21 mouse cellular contexts compared by ENCODE assay signal in the genomic region with DNA sequence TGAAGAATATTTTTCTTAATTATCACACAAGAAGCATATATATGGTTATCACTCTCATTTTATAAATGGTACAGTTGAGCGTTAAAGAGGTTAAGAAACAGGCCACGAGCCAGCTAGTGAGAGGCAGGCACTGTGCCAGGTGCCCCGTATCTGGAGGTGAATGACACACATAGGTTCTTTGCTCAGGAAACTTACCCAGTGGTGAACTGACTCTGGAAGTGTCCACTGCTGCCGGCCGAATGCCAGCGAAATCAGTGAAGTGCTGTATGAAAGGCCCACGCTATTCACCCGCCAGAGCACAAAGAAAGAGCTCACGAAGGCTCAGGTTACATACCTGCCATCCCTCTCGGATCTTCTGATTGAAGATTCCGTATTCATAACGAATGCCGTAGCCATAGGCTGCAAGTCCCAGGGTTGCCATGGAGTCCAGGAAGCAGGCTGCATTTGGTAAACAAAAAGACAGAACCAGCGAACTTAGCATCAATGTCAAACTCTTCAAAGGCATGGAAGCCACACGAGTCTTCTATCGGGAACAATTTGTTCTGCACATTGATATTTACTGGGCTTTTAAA. TPM values are rescaled to one million over a fixed set of nuclear protein-coding genes. Genes with fewer than 3 reads are reported as not detected.
DNase-seq lines count a peak whose midpoint lies in the region; ATAC-seq and TF ChIP-seq lines count a peak whose summit lies in the region.
"Had no signal": no experiment of that assay in that cellular context is flagged by ENCODE, and none has a peak within 500 bp of the region (broad histone marks: within the 10 kb centered on the region; RNA-seq: fewer than 3 reads in every experiment).

No protein-coding gene starts in this region.

- no peak for TF ChIP-seq CTCF in kidney, adult 2 months (conservative IDR thresholded peaks at IDR 0.05; ENCODE audit: insufficient read depth, insufficient read length, low read depth, low read length)

- 64% methylated on average over 16 of the region's 16 CpGs for WGBS in kidney, adult 2 months
- WGBS in lung, embryonic 16.5 days, result 44% methylated on average over 16 of the region's 16 CpGs

- no peak for TF ChIP-seq POLR2A in kidney, adult 2 months (IDR thresholded peaks at IDR 0.05; ENCODE audit: low read depth, low read length)

- H3K4me3 ChIP-seq in kidney, adult 2 months (ENCODE audit: insufficient read depth, low read depth, low read length), result no peak overlapping the region
- H3K4me3 ChIP-seq in lung, embryonic 16.5 days (ENCODE audit: low read length), result no peak overlapping the region
- H3K4me3 ChIP-seq: liver, embryonic 12.5 days; neural tube, embryonic 12.5 days had no signal

- DNase-seq in cerebellum, postnatal 10 days, result peak; percentile 43 to 52
- peak; percentile 27 for DNase-seq in kidney, adult 2 months
- no peak for DNase-seq in kidney, adult 11 months
- no peak for DNase-seq in lung, postnatal 36 days
- peak; percentile 17 for DNase-seq in lung, postnatal 10 days
- DNase-seq in frontal cortex, postnatal 10 days (ENCODE audit: low spot score in 2 of 2), result no peak
- DNase-seq: adrenal gland, adult 8-10 months; cerebellum, adult 18-20 months; gastrocnemius, postnatal 10 days; kidney, adult 18-20 months; layer of hippocampus, postnatal 36 days; right cerebral cortex, postnatal 25 days; thymus, postnatal 25 days had no signal

- no peaks in the 10 kb centered on the region for H3K36me3 ChIP-seq in kidney, adult 2 months (ENCODE audit: control insufficient read depth, insufficient read depth, low read length)
- H3K36me3 ChIP-seq in lung, embryonic 16.5 days (ENCODE audit: control insufficient read depth, insufficient read depth, low read length), result peaks cover 6% of the 10 kb centered on the region
- H3K36me3 ChIP-seq: G1E; neural tube, embryonic 12.5 days had no signal

- H3K4me1 ChIP-seq in kidney, adult 2 months (ENCODE audit: control insufficient read depth, insufficient read depth, low read length), result no peaks in the 10 kb centered on the region
- H3K4me1 ChIP-seq in lung, embryonic 16.5 days (replicated peaks; ENCODE audit: control insufficient read depth, insufficient read depth, low read length), result no peaks in the 10 kb centered on the region
- H3K4me1 ChIP-seq: neural tube, embryonic 12.5 days had no signal

- no peak overlapping the region for H3K9ac ChIP-seq in lung, embryonic 16.5 days (ENCODE audit: low read length)
- H3K9ac ChIP-seq: liver, embryonic 12.5 days; neural tube, embryonic 12.5 days had no signal

- no peak overlapping the region for H3K4me2 ChIP-seq in lung, embryonic 16.5 days (ENCODE audit: low read depth, low read length)
- H3K4me2 ChIP-seq: liver, embryonic 12.5 days; neural tube, embryonic 12.5 days had no signal

- H3K27ac ChIP-seq in kidney, adult 2 months (ENCODE audit: insufficient read depth, low read depth, low read length), result no peak overlapping the region
- H3K27ac ChIP-seq in lung, embryonic 16.5 days (ENCODE audit: low read length), result peak overlapping the region; percentile 44; the same call in 1 of the 2 replicates
- H3K27ac ChIP-seq: liver, embryonic 12.5 days; macrophage; neural tube, embryonic 12.5 days had no signal

- ATAC-seq in cerebellum, adult (ENCODE audit: insufficient number of reproducible peaks, low FRiP score, low TSS enrichment), result no peak
- peak; percentile 54 for ATAC-seq in lung, embryonic 16.5 days (ENCODE audit: low read depth)
- ATAC-seq: CD4-positive, CD25-positive, alpha-beta regulatory T cell, adult 4 months; hindbrain, embryonic 16.5 days; liver, embryonic 12.5 days had no signal

- no peaks in the 10 kb centered on the region for H3K27me3 ChIP-seq in kidney, adult 2 months (replicated peaks; ENCODE audit: control insufficient read depth, insufficient read depth, low read length)
- H3K27me3 ChIP-seq in lung, embryonic 16.5 days (ENCODE audit: control insufficient read depth, insufficient read depth, low read depth, low read length), result no peaks in the 10 kb centered on the region
- H3K27me3 ChIP-seq: liver, embryonic 12.5 days; neural tube, embryonic 12.5 days had no signal

- H3K9me3 ChIP-seq in lung, embryonic 16.5 days (ENCODE audit: control insufficient read depth, low read length), result no peaks in the 10 kb centered on the region
- H3K9me3 ChIP-seq: G1E; liver, embryonic 12.5 days; neural tube, embryonic 12.5 days had no signal

RNA-seq across cellular contexts. Expression of gene Pygl, which starts 15.0 kb away (rescaled TPM):
- polyA plus RNA-seq in kidney, adult 2 months (2012; rRNA removed), result 37.4 and 38.5 TPM in 2 replicates
- 85.1 and 94.2 TPM in 2 replicates for polyA plus RNA-seq in lung, embryonic 16.5 days (2015; fragmentation: Nextera tagmentation; extraction: Ambion mirVana)
- polyA plus RNA-seq: G1E had no signal

Comparison
In these comparisons a context has a peak if more than half of its experiments do, and no peak if none do; other contexts are left out.
1. DNase-seq: peak in cerebellum, postnatal 10 days (2 of 2), kidney, adult 2 months (single experiment) and lung, postnatal 10 days (single experiment); none in kidney, adult 11 months (single experiment), lung, postnatal 36 days (single experiment) and frontal cortex, postnatal 10 days (0 of 2).